Mouse (Mus musculus): Measurements from ENCODE around the gene Plcg1. TPM values are rescaled to one million over a fixed set of nuclear protein-coding genes. Genes with fewer than 3 reads are reported as not detected.

Gene Plcg1
- 104 TPM for polyA plus RNA-seq (2014; fragmentation: Illumina TruSeq; extraction: RNeasy Lipid Tissue Mini Kit (QIAGEN cat#74804); ENCODE audit: low read depth, low replicate concordance)

GRCm38 (mm10) chr2:160731117-160731838, at the start of gene Plcg1:
Gene Plcg1, plus strand, starts transcription at chr2:160731300.

Other genes starting within 250 kb of the Plcg1 start
- 46.3 TPM for gene Top1, start 85.4 kb upstream of the Plcg1 start, polyA plus RNA-seq (2014; fragmentation: Illumina TruSeq; extraction: RNeasy Lipid Tissue Mini Kit (QIAGEN cat#74804); ENCODE audit: low read depth, low replicate concordance)
- 13.3 TPM for gene Zhx3, start 141.7 kb downstream of the Plcg1 start, polyA plus RNA-seq (2014; fragmentation: Illumina TruSeq; extraction: RNeasy Lipid Tissue Mini Kit (QIAGEN cat#74804); ENCODE audit: low read depth, low replicate concordance)
- 13.4 TPM for gene Lpin3, start 149.4 kb downstream of the Plcg1 start, polyA plus RNA-seq (2014; fragmentation: Illumina TruSeq; extraction: RNeasy Lipid Tissue Mini Kit (QIAGEN cat#74804); ENCODE audit: low read depth, low replicate concordance)
- 0.31 TPM for gene Emilin3, start 181.0 kb downstream of the Plcg1 start, polyA plus RNA-seq (2014; fragmentation: Illumina TruSeq; extraction: RNeasy Lipid Tissue Mini Kit (QIAGEN cat#74804); ENCODE audit: low read depth, low replicate concordance)

Data from adipose tissue, adult 10 weeks (tissue).